Mouse (Mus musculus) liver, adult 2 months (tissue): ENCODE measurements around the gene Dyrk1a.

ENCODE experiments used
- CTCF ChIP-seq: fragments of 200-500 bp; IDR thresholded peaks from 2 replicates; pipeline ENCODE4 v1.5.1; 2011; ENCODE audit warnings: low read depth, low read length, control low read depth
- POLR2A ChIP-seq: fragments of 200-500 bp; IDR thresholded peaks from 2 replicates; pipeline ENCODE4 v1.6.1; 2011; ENCODE audit warnings: low read length, control low read depth; ENCODE audit not compliant: insufficient read depth; ENCODE audit errors: extremely low read depth

DNA sequence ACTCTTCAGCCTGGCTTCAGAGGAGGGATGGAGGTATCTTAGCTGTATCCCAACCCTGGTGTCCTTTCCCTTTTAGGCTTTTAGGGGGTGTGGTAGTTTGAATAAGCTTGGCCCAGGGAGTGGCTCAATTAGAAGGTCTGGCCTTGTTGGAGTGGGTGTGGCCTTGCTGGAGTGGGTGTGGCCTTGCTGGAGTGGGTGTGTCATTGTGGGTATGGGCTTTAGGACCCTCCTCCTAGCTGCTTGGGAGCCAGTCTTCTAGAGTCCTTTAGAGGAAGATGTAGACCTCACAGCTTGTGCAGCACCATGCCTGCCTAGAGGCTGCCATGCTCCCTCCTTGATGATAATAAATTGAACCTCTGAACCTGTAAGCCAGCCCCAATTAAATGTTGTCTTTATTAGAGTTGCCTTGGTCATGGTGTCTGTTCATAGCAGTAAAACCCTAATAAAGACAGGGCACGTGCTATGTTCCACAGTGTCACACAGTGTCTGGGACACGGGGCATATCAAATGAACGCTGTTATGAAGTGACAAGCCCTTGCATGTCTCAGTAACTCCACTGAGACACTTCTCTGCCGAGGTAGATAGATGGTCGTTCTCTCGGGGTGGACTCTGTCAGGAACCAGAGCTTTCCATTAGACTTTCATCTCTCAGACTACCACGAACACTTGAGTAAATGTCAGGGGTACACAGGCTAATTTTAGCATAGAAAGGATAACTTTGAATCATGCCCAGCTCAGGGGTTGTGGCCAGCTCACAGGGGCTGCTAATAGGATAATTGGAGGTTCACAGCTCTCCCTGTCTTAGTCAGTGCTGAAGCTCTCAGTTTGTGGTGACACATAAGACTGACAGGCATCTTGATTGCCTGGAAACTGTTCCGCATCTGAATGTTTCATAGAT lies 166.9 kb downstream of the Dyrk1a start:
- TF ChIP-seq CTCF (no peak), POLR2A (no peak)
